Mouse (Mus musculus): ENCODE data around the gene Spdl1.

- TF ChIP-seq CTCF (IDR thresholded peaks at IDR 0.05; ENCODE audit: low read depth) (no peak), EP300 (optimal IDR thresholded peaks at IDR 0.05) (no peak)
Measured at GRCm38 (mm10) chr11:34769396-34769795, 64.0 kb downstream of the Spdl1 start.
